Mouse (Mus musculus) thymus, postnatal 36 days (tissue): ENCODE results near the gene Cd8a.

ENCODE experiments used
- DNase-seq, 2 experiments: peaks; one replicate each; pipeline ENCODE4 v3.0.0; 2022; ENCODE audit warnings: mixed read lengths in 2 of 2

Cd8a gene

DNA sequence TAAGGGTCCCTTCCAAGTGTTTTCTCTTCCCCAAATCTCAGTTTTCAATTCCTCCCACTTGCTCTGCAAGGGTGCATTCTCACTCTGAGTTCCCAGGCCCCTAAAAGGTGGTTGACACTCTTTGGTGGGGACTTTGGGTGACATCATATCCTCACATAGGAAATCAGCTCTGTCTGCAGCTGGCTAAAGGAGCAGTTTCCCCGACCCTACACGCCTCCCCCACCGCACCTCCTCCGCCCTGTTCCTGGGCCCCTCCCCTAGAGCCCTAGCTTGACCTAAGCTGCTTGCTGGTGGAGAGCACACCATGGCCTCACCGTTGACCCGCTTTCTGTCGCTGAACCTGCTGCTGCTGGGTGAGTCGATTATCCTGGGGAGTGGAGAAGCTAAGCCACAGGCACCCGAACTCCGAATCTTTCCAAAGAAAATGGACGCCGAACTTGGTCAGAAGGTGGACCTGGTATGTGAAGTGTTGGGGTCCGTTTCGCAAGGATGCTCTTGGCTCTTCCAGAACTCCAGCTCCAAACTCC lies at the start of gene Cd8a:
Gene Cd8a, plus strand, starts transcription at position 179 of the 527 bp plus-strand sequence.
- DNase-seq = peak; percentile 91 to 96

DNA sequence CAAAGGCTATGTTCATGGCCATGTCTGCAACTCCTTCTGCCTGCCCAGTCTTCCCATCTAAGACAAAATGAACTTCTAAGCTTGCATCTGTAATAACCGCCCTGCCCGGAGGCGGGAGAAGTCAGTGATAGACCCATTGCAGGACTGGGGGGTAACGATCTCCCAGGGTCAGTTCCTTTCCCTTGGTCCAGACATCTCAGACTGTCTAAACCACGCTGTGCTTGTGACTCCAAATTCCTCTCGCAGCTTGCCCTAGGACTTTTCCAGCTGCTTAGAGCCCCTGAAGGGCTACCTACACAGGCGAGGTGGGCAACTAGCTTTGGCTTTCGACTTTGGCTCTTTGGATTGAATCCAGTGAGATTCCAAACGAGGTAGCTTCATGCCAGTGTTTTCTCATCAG lies 48.4 kb upstream of the Cd8a start:
- peak; percentile 38 to 40 for DNase-seq

GRCm38 (mm10) chr6:71329881-71330280 lies 43.3 kb upstream of the Cd8a start:
- peak; percentile 47 to 54 for DNase-seq

GRCm38 (mm10) chr6:71330486-71330885 lies 42.7 kb upstream of the Cd8a start:
- DNase-seq = peak; percentile 53 to 61

- peak; percentile 66 to 81 for DNase-seq
Observed at GRCm38 (mm10) chr6:71331491-71331890, 41.7 kb upstream of the Cd8a start.

DNA sequence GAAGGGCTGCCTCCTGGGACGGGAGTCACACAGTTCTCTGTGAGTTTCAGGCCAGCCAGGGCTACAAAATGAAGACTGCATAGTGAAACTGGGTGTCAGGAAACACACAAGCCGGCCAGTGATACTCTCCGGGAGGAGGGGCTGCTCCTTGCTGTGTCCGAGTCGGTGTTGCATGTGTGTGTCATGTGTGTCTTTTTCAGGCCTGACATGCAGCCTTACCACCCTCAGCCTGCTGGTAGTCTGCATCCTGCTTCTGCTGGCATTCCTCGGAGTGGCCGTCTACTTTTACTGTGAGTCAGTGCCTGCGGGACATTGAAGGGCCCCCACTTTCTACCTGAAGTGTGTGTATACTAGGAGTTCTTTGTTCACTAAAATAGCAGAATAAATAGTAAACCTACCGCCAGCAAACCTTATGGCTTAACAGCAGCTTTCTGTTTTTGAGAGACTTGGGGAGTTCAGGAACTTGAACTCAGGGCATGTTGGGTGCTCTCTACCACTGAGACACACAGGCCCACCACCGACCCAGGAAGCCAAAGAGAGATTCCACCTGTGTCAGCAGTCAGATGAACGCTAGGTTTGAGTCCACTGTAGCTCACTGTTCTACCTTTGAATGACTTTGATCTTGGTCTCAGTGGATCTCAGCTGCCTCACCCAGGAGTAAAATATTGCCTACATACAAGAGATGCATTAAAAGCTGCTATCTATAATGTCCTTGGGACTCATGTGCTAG lies 40.8 kb upstream of the Cd8a start:
- DNase-seq = peak; percentile 59 to 67

- peak; percentile 64 to 73 for DNase-seq
Observed at GRCm38 (mm10) chr6:71333031-71333430, 40.2 kb upstream of the Cd8a start.

DNA sequence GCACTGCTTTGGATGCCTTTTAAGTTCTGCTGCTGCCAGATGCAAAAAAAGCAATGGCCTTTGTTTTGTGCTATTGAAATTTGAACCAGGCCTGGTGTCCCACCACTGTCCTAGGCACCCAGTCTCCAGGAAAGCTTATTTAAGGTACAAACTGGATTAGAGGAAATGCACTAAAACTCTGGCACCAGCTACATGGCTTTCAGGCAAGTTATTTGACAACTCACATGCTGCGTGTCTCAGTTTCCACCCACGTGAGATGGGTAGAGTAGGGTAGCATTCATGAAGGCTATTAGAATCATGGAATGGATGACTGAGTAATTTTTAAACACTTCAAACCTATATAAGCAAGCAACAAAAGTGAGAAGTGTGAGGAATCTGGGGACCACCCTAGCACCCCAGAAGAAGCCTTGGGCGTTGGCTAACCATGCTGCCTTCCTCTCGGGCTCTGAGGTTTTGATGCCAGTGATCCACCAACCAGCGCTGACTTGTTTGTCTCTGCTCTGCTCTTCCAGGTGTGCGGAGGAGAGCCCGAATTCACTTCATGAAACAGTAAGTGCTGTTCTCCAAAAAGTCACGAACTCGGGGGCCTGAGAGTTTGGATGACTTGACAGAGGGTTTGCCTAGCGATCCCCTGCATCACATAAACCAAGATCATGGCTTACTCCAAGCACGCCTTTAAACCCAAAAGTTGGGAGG lies 39.5 kb upstream of the Cd8a start:
- peak; percentile 69 to 82 for DNase-seq

- peak; percentile 65 to 80 for DNase-seq
Observed at GRCm38 (mm10) chr6:71337666-71338065, 35.6 kb upstream of the Cd8a start.

GRCm38 (mm10) chr6:71338941-71339340 lies 34.3 kb upstream of the Cd8a start:
- peak; percentile 43 to 60 for DNase-seq

- DNase-seq = peak; percentile 65 to 77
Observed at GRCm38 (mm10) chr6:71339351-71339750, 33.9 kb upstream of the Cd8a start.

GRCm38 (mm10) chr6:71341179-71341578 lies 32.0 kb upstream of the Cd8a start:
- DNase-seq = peak; percentile 85 to 95

GRCm38 (mm10) chr6:71348006-71348405 lies 25.2 kb upstream of the Cd8a start:
- DNase-seq = peak; percentile 36 to 39

GRCm38 (mm10) chr6:71351201-71351600 lies 22.0 kb upstream of the Cd8a start:
- DNase-seq = peak; percentile 77 to 81

DNA sequence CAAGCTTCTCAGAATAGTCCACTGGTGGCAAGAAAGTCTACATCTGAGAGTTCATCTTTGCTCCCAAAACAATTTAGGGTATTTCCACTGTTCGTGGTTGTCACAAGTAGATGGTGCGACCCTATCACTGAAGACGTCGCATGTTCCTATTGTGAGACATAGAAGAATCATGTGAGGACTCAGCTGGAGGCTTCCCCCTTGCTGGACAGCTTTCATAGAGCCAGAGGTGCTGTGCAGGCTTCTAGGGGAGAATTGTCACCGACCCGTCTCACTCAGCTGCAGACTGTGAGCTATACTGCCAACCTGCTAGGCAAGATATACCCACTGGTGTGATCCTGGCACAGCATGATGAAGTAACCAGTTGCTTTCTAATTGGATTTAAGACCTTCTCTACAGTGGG lies 21.0 kb upstream of the Cd8a start:
- peak; percentile 51 to 58 for DNase-seq

GRCm38 (mm10) chr6:71352866-71353427 lies 20.3 kb upstream of the Cd8a start:
- DNase-seq = peak; percentile 56 to 65

GRCm38 (mm10) chr6:71353722-71354121 lies 19.5 kb upstream of the Cd8a start:
- DNase-seq = peak; percentile 81 to 89

DNA sequence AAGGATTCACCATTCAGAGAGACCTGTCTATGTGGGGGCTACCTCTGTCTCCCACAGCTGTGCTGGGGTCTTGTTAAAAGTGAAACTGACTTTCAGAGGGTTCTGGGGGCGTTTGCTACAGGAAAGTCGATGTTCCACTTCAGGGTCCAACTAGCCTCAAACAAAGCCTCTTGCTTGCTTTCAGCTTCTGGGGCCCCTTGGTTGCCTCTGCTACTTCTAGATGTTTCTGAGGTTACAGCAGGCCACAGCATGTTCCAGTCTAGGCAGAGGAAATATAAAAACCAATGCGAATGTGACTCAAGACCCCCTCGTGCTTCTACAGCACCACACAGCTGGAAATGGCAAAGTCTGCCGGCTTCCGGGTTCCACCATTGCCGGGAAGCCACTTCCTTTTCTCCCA lies 15.7 kb upstream of the Cd8a start:
- DNase-seq = peak; percentile 71 to 75

- DNase-seq = peak in 1 of 2 experiments; percentile 57
Observed at GRCm38 (mm10) chr6:71360221-71360620, 13.0 kb upstream of the Cd8a start.

- DNase-seq = peak; percentile 72 to 80
Observed at GRCm38 (mm10) chr6:71360751-71361150, 12.5 kb upstream of the Cd8a start.

- peak in 1 of 2 experiments; percentile 37 for DNase-seq
Observed at GRCm38 (mm10) chr6:71361156-71361670, 12.0 kb upstream of the Cd8a start.

DNA sequence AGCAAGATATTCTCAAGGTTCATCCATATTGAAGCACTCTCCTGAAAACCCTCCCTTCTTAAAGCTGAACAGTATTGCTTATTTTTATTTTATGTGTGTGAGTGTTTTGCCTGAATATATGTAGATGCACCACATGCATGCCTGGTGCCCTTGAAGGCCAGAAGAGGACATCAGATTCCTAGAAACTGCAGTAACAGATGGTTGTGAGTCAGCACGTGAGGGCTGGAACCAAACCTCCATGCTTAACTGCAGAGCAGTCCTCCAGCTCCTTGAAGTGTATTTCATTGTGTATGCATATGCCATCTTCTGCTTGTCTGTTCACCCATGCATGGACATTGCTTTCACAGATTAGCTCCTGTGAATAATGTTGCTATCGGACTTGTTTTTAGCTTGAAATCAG lies 9.2 kb upstream of the Cd8a start:
- DNase-seq = no peak

DNA sequence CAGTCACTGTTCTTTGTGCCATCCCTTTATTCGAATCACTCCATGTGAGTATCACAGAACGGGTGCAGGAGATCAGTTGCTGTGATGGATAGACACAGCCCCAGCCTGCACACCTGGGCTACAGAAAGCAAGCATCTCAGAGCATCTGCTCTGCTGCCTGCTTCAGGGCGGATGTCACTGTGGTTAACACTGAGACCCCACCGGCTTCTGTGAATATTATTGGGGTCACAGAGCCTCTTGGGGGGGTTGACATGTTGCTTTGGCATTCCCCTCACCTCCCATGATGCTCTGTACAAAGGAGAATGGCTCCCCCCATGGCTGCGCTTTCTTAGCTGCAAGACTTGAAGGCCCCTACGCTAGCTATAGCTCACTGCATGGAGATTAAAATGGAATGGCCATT lies 3.8 kb upstream of the Cd8a start:
- DNase-seq = peak; percentile 83 to 93
